Mouse (Mus musculus): ENCODE data around the gene Tmem161a.
A peak's percentile ranks its signal among the peaks of the same experiment; 100 is the strongest.

Tmem161a gene

DNA sequence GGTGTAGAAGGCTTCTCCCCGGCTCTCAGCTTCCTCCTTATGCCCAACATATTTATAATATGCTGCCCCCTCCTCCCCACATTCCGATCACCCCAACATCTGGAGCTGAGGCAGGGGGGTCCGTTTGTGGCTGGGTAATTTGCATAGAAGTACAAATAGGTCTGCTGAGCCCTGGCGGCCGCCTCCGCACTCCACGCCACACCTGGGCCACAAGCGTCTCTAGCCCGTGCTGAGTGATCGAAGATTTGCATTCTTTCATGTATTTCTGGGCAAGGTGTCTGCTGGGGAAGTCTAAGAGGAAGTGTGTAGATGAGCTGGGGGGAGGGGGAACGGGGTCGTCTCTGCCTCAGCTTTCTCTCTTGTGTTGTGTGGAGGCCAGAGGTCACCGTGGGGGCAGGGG lies 12.1 kb upstream of the Tmem161a start:
- DNase-seq (ENCODE audit: low spot score): peak; percentile 34

DNA sequence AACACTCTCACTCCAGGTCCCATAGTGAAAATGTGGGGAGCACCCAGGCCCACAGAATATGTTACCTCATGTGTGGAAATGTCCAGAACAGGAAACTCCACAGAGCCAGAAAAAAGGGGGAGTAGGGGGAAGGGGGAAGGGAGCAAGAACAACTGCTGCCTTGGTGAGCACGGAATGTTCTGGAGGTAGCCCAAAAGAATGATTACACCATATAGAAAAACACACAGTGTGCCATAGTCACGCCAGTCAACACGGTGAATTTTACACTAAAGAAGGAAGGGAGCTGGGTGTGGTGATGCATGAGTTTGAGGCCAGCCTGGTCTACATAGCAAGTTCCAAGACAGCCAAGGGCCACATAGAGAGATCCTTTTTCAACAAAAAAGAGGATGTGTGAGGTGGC lies 8.8 kb upstream of the Tmem161a start:
- no peak for DNase-seq (ENCODE audit: low spot score)

DNA sequence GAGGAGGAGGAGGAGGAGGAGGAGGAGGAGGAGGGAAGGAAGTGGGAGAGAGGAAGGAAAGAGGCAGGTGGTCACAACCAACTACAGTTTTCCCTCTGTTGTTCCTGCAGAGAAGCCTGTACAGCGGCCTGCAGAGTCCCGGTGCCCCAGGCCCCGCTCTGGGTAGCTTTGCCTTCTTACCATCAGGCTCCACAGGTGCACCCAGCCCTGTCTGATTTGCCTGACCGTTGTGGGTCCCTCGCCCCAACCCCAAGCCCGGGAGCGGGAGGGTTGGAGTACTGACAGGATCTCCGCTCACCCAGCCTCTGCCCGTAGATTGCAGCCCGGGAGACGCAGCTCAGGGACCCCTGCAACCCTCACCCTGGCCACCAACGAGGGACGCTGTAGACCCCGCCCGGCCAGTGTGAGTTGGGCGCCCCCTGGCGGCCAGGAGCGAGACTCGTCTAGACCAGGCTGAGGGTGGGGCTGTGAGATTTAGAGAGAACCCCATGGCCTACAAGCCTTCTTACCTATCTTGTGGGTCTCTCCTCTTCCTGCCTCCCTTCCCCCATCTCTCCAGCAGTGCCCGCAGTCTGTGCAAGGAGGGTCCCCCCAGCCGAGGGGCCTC lies 5.5 kb upstream of the Tmem161a start:
- DNase-seq (ENCODE audit: low spot score): peak; percentile 59

DNA sequence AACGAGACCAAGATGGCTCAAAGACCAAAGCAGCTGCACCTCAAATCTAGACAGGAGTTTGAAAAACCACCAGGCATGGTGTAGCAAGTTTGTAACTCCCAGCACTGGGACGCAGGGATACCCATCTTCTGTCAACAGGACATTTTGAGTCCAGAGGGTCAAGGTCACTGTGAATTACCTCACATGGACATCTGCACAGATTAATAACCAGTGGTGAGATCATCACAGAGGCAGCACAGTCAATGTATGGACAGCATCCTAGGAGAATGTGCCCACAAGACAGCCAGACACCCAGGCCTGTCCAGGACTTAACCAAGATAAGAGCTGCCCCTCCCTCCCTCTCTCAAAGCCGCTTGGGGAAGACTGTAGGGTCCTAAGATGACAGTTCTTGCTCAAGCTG lies 2.0 kb upstream of the Tmem161a start:
- DNase-seq (ENCODE audit: low spot score): no peak

DNA sequence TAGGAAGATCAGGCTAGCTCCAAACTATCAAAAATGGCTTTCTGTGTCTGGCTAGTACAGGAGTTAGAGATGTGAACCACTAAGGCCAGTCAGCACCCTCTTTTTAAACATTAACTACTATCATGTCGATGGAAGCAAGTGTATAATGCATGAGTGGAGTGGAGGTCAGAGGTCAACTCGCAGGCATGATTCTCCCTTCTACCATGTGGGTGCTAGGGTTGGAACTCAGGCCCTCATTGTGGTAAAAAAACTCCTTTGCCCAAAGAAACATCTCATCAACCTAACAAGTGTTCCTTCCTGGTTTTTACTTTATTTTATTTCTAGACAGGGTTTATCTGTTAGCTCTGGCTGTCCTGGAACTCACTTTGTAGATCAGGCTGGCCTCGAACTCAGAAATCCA lies 1.4 kb upstream of the Tmem161a start:
- no peak for DNase-seq (ENCODE audit: low spot score)

DNA sequence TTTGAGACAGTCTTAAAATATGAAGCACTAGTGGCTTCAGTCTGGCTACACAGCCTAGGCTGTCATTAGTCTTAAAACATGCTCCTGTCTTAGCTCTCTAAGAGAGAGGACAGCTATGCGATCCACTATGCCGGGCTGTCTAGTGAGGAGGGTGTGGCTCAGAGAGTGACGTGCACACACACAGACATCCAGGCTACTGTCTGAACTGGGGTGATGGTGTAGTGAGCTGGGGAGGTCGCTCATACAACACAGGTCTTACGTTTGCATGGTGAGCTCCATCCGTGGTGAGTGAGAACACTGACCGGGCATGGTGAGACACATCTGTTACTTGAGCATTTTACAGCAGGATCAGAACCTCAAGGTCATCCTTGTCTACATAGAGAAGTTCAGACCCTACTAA lies 916 bp upstream of the Tmem161a start:
- no peak for DNase-seq (ENCODE audit: low spot score)

DNA sequence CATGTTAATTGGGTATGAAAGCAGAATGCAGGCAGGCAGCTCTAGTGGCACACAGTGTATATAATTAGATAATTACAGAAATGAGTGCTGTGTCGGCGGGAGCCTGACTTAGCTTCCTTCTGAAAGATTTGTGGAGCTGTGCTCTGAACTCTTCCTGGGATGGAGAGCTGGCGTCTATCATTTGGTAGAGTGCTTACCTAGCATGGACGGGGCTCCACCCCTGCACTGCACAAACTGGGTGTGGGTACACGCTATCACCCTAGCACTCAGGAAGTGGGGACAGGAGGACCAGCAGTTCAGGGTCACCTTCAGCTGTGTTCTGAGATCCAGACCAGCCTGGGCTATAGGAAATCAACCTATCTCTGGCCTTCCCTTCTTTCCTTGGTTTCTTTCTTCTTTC lies 1.2 kb downstream of the Tmem161a start:
- no peak for DNase-seq (ENCODE audit: low spot score)

DNA sequence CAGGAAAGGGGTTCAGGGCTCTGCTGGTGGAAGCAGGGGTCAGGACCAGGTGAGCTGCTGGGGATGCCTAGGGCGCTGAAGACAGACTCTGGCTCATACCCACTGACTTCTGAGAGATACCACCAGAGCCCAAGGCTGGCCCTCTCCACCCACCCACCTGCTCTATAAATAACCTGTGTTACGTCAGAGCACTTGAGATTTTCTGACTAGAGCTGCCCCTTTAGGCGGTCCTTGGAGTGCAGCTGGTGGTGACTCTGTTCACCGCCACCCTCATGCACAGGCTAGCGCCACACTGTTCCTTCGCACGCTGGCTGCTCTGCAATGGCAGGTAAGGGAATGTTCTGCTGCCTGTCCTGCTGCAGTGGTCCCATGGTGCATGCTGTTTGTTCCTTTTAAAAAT lies 1.9 kb downstream of the Tmem161a start:
- no peak for DNase-seq (ENCODE audit: low spot score)

DNA sequence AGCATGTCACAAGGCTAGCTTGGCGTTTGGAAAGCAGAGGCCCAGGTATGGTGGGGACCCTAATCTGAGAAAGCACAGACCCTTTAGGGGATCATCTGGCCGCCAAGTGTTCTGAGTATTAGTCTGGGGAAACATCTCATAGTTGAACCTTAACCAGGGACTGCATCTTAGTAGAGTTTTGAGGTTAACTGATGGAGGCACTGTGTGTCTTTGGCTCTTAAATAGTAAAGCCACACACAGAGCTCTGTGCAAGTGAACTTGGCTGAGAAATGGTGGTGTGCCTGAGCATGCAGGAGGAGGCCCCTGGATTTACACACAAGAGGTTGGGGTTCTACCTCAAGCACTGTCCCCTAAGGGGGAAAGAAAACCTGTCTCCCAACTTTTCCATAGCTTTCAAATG lies 6.1 kb downstream of the Tmem161a start:
- no peak for DNase-seq (ENCODE audit: low spot score)

DNA sequence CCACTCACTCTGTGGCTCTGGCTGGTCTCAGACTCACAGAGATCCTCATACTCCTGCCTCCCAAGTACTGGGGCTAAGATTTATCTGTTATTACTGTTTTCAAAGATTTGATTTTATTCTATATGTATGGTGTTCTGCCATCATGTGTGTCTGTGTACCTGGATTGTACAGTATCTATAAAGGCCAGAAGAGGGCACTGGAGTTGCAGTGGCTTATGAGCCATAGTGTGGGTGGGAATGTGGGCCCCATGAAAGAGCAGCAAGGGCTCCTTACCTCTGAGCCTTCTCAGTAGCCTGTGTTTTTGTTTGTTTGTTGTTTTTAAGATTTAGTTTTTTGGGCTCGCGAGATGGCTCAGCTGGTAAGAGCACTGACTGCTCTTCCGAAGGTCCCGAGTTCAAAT lies 6.9 kb downstream of the Tmem161a start:
- DNase-seq (ENCODE audit: low spot score): no peak

DNA sequence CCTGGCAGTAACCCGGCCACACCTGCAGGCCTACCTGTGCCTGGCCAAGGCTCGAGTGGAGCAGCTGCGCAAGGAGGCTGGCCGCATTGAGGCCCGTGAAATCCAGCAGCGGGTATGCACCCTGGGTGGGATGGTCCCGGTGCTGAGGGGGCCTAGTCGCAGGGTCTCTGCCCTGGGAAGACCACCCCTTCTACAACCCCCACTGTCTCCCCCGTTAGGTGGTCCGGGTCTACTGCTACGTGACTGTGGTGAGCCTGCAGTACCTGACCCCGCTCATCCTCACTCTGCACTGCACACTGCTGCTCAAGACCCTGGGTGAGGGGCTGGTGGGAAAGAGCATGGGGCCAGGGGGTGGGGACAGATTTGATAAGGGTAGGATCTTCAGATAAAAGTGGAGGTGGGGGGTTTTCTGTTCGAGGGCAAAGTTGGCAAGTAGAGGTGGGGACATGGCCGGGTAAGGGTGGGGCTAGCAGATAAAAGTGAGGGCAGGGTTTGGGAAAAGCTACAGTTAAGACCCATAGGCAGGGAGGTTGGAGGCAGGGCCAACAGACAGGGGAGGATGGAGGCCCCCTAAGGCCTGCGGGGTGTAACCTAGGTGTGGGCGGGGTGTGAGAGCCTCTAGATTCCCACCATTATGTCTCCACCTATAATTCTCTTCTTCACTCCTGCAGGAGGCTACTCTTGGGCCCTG lies 9.2 kb downstream of the Tmem161a start:
- no peak for DNase-seq (ENCODE audit: low spot score)

DNA sequence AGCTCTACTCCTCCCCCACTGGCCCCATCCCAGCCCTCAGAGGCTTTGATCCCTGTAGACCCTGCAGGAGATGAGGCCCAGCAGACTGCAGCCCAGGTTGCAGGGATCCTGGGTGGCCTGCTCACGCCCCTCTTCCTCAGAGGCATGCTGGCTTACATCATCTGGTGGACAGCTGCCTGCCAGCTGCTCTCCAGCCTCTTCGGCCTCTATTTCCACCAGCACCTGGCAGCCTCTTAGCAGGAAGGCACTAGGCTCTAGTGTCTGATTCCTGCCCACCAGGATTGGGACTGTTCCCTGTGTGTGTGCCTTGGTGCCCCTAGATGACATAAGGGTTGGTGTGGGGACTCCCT lies 9.7 kb downstream of the Tmem161a start:
- DNase-seq (ENCODE audit: low spot score): no peak

DNA sequence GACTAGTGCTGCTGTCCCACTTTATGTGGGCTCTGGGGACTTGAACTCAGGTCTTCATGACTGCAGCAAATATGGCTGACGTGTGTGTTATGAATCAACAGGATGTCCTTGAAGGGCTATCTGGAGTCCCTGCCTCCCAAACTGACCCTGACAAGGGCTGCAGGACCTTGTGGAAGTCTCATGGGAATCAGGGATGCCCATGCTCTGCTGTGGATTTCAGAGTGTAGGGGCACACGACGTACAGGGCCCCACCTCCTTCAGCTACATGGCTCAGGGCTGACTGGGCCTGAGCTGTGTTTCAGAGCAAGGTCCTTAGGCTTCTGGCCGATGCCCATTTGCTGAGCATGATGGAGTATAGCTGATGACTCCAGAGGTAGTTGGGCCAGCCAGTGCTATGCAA lies 11.0 kb downstream of the Tmem161a start:
- DNase-seq (ENCODE audit: low spot score): no peak

DNA sequence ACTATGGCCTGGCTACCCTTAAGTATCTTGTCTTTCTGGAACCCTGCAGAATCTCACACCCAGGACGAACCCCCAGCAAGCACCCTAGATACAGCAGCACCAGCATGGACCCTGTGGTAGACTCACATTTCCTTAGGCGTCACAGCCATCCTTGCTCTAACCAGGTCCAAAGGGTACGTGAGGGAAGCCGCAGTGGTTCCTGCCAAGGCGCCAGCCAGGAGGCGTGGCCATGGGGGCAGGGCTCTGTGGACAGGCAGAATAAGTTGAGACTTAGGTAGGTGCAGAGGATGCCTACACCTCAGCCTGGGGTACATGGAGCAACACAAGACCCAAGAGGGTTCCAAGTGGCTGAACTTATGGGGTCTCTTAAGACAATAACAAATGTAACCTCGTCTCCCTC lies 16.6 kb downstream of the Tmem161a start:
- DNase-seq (ENCODE audit: low spot score): no peak

DNA sequence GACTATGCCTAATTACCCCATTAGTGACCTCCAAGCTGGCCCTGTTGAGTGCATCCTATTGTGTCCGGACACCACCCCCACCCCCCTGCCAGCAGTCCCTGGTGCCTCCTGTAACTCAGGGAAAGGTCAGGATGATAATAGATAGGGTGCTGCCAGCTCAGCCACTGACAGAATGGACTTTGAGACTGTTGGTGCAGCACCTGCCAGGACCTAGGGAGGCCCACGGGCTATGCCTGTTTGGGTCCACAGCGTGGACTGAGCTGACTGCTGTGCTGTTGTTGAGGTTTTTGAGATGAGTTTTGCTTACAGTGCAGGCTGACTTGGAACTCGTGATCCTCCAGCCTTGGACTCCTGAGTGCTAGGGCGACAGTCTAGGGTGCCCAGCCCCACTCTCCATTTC lies 21.1 kb downstream of the Tmem161a start:
- DNase-seq (ENCODE audit: low spot score): no peak

DNA sequence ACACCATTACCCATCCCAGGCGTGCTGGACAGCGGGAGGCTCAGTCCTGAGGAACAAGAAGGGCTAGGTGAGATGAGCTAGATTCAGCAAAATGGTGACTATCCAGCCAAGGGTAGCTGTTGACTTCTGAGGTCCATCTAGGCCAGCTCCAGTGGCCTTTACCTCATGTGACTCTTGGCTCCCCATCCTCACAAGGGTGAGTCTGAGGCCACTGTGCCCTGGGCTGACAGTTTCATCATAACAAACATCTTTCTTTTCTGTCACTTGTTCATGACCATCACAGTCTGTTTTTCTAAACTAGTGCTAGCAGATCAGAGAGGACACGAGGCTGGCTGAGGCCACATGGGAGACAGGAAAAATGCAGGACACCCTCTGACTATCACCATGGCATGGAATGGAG lies 22.0 kb downstream of the Tmem161a start:
- DNase-seq (ENCODE audit: low spot score): no peak

DNA sequence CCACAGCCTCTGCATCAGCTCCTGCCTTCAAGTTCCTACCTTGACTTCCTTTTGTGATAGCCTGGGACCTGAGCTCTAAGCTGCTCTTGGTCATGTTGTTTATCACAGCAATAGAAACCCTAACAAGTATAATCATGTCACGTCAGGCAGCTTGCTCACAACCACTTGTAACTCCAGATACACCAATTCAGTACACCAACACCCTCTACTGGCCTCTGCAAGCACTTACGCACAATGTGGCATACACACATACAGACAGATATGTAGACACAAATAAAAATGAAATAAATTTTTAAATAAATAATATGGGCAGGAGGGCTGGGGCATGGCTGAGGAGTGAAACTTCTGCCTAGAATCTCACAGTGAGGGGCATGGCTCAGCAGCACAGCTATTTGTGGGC lies 23.6 kb downstream of the Tmem161a start:
- no peak for DNase-seq (ENCODE audit: low spot score)

DNA sequence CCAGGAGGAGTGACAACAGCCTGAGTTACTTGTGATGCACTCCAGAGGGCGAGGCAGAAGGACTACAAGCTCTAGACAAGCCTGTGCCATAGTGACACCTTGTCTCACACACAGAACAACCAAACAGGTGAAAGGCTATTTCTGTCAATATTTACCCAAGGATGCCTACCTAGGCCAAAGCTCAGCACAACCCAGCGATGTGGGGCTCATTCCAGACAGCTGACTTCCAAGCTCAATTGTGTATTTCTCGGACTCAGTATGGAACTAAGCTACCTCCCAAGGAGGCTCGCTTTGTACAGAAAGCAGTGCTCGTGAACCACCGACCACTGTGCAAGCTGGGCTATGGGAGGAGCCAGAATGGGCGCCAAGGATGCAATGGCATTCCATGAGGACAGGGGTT lies 25.4 kb downstream of the Tmem161a start:
- no peak for DNase-seq (ENCODE audit: low spot score)

DNA sequence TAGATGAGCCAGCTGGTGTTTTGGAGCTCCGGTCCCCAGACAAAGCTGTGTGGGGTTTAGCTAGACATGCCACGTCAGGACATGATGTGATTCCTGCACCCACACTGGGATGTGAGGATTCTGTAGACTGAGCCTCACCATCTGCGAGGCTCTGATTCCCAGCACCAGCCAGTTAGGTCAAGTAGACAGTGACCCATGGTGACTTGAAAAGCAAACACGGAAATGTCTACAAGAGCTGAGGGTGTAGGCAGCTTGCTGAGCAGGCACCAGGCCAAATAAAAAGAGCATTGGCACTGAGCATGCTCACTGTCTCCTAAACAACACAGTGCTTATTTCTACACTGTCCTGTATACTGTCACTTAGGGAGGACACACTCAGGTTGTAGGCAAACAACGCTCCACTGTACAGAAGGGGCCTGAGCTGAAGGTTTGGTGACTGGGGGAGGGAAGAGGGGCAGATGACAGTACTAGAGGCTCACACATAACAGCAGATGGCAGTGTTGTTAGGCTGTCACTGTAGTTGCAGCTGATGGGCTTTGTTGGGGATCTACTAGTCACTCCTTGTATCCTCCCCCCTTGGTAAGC lies 28.0 kb downstream of the Tmem161a start:
- peak; percentile 14 for DNase-seq (ENCODE audit: low spot score)

DNA sequence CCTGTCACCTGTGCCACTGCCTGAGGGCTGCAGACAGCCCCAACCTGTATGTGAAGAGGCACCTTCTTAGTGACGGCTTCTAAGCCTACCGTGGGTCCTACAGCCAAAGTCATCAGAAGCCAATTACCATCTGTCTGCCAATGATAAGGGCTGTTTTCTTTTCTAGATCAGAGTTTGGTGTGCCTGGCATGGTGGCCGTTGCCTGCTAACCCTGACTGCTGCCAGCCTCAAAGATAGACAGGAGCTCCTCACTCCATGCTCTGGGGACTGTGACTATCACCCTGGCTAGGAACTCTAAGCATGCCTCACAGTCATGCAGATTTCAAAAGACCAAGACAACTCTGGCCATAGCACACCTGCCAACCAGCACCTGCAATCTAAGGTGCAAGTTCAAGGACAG lies 29.3 kb downstream of the Tmem161a start:
- DNase-seq (ENCODE audit: low spot score): peak; percentile 50

DNA sequence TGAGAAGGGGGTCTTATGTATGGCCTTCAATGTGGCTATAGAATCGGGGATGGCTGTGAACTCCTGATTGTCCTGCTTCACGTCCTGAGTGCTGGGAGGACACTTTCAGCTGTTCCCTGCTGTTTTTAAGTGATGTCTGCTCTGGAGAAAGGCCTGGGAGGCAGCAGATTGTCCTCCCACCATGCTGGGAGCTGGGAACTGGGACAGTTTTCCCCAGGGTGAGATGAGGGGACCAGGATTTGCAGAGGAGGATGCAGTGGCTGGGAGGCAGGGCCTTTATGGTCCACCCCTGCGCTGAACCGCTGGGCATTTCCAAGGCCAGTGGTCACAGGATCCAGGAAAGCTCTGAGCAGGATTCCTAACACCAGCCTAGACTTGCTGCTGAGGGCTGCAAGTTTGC lies 30.9 kb downstream of the Tmem161a start:
- DNase-seq (ENCODE audit: low spot score): no peak

DNA sequence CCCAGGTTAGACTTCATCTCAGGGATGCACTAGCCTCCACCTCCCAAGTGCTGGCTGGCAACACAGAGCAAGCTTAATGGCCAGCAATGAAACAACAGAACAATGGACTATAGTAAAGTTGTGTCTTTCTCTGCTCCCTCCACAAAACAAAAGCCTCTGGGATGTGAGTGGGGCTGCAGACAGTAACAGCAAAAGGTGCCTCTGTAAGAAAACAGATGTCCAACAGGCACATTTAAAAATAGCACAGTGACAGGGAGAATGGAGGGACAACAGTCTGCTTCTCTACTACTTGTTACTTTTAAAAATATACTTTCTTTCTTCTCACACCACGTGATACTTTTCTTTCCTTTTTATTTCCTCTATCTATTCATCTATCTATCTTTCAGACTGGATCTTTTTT lies 32.6 kb downstream of the Tmem161a start:
- no peak for DNase-seq (ENCODE audit: low spot score)

DNA sequence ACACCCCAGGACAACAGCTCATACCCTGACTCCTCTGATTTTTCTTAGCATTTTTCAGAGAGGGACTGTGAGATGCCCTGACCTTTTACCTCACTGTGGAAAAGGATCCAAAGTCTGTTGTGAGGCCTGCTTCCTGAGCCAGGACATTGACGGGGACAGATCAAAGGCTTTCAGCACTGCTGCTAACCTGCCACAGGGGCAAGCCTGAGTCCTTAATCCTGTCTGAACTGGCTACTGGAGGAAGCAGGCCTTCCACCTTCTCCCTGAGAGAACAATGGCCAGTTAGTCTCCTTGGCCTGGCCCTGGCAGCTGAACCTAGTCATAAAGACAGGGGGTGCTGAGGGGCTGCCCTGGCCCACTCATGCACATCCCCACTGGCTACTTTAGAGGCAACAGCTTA lies 36.0 kb downstream of the Tmem161a start:
- DNase-seq (ENCODE audit: low spot score): no peak

DNA sequence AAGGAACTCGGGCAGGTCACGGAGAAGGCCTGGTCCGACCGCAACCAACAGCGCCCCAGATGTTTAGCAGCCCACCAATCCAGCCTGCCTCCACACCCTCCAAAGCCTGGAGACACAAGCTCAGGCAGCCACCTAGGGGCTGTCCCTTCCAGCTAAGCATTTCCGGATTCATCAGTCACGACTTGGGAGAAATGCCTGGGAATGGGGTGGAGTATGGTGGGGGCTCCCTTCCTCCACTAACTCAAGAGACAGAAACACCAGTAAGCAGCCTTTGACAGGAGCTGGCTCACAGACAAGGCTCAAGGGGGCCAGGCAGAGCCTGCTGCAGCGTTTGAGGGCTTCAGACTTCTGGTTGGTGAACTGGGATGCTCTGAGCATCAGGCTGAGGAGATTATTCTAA lies 38.4 kb downstream of the Tmem161a start:
- DNase-seq (ENCODE audit: low spot score): no peak

All from spleen, adult 12 weeks (tissue).